Mouse (Mus musculus): ENCODE data around the gene Nsd2. TPM values are rescaled to one million over a fixed set of nuclear protein-coding genes. Genes with fewer than 3 reads are reported as not detected.
"Not testable (repeated sequence)": the region's sequence is repeated elsewhere in the genome, so short reads cannot be mapped to it uniquely, and the experiment has no call there.

Gene Nsd2
- polyA plus RNA-seq, 1 experiment from 2014 or later: 26.9 TPM

GRCm38 (mm10) chr5:33901278-33901677 is 80.8 kb downstream of the Nsd2 start:
- Histone ChIP-seq H3K9me3 (replicated peaks) (no peaks in the 10 kb centered on the region), H3K4me1 (replicated peaks) (no peaks in the 10 kb centered on the region), H3K27ac (replicated peaks) (no peak overlapping the region), H3K27me3 (no peaks in the 10 kb centered on the region), H3K4me2 (no peak overlapping the region), H3K36me3 (replicated peaks) (peaks cover 70% of the 10 kb centered on the region), H3K9ac (no peak overlapping the region), H3K4me3 (replicated peaks) (no peak overlapping the region)
- WGBS (ENCODE audit: insufficient replicate concordance): 79% methylated on average over 3 of the region's 3 CpGs
- no peak for ATAC-seq (ENCODE audit: insufficient read depth)

- no peak overlapping the region for H3K9ac ChIP-seq
- H3K9me3 ChIP-seq (replicated peaks): no peaks in the 10 kb centered on the region
- H3K4me2 ChIP-seq: no peak overlapping the region
- no peak overlapping the region for H3K27ac ChIP-seq (replicated peaks)
- H3K4me3 ChIP-seq (replicated peaks): no peak overlapping the region
- WGBS (ENCODE audit: insufficient replicate concordance): 77% methylated on average over 2 of the region's 2 CpGs
- no peak for ATAC-seq (ENCODE audit: insufficient read depth)
- H3K4me1 ChIP-seq (replicated peaks): no peaks in the 10 kb centered on the region
- H3K36me3 ChIP-seq (replicated peaks): peaks cover 56% of the 10 kb centered on the region
- no peaks in the 10 kb centered on the region for H3K27me3 ChIP-seq
Observed at GRCm38 (mm10) chr5:33902696-33903095, 82.2 kb downstream of the Nsd2 start.

- ATAC-seq (ENCODE audit: insufficient read depth): no peak
- Histone ChIP-seq H3K4me1 (replicated peaks) (no peaks in the 10 kb centered on the region), H3K9ac (no peak overlapping the region), H3K4me3 (replicated peaks) (no peak overlapping the region), H3K4me2 (no peak overlapping the region), H3K27ac (replicated peaks) (no peak overlapping the region), H3K27me3 (no peaks in the 10 kb centered on the region), H3K9me3 (replicated peaks) (no peaks in the 10 kb centered on the region), H3K36me3 (replicated peaks) (peaks cover 51% of the 10 kb centered on the region)
- WGBS (ENCODE audit: insufficient replicate concordance): 85% methylated on average over 9 of the region's 9 CpGs
Observed at GRCm38 (mm10) chr5:33903176-33903575, 82.7 kb downstream of the Nsd2 start.

GRCm38 (mm10) chr5:33915031-33915430 is 94.5 kb downstream of the Nsd2 start:
- H3K9me3 ChIP-seq (replicated peaks); H3K4me3 ChIP-seq (replicated peaks); H3K27ac ChIP-seq (replicated peaks); H3K27me3 ChIP-seq; H3K9ac ChIP-seq; H3K4me2 ChIP-seq; H3K4me1 ChIP-seq (replicated peaks); ATAC-seq (ENCODE audit: insufficient read depth): not testable (repeated sequence)
- peaks cover 61% of the 10 kb centered on the region for H3K36me3 ChIP-seq (replicated peaks)

- H3K9ac ChIP-seq; H3K9me3 ChIP-seq (replicated peaks); H3K4me2 ChIP-seq; H3K27ac ChIP-seq (replicated peaks); ATAC-seq (ENCODE audit: insufficient read depth); H3K4me1 ChIP-seq (replicated peaks); H3K27me3 ChIP-seq; H3K4me3 ChIP-seq (replicated peaks): not testable (repeated sequence)
- 82% methylated on average over 2 of the region's 2 CpGs for WGBS (ENCODE audit: insufficient replicate concordance)
- peaks cover 77% of the 10 kb centered on the region for H3K36me3 ChIP-seq (replicated peaks)
Observed at GRCm38 (mm10) chr5:33916616-33917015, 96.1 kb downstream of the Nsd2 start.

- WGBS (ENCODE audit: insufficient replicate concordance): 85% methylated on average over 1 of the region's 1 CpGs
- peaks cover 61% of the 10 kb centered on the region for H3K36me3 ChIP-seq (replicated peaks)
Observed at GRCm38 (mm10) chr5:33919466-33919865, 98.9 kb downstream of the Nsd2 start.

GRCm38 (mm10) chr5:33920037-33920436 is 99.5 kb downstream of the Nsd2 start:
- no peak for ATAC-seq (ENCODE audit: insufficient read depth)
- Histone ChIP-seq H3K9me3 (replicated peaks) (no peaks in the 10 kb centered on the region), H3K9ac (no peak overlapping the region), H3K27ac (replicated peaks) (no peak overlapping the region), H3K36me3 (replicated peaks) (peaks cover 59% of the 10 kb centered on the region), H3K27me3 (no peaks in the 10 kb centered on the region), H3K4me1 (replicated peaks) (no peaks in the 10 kb centered on the region), H3K4me3 (replicated peaks) (no peak overlapping the region), H3K4me2 (no peak overlapping the region)
- 84% methylated on average over 2 of the region's 2 CpGs for WGBS (ENCODE audit: insufficient replicate concordance)

More at GRCm38 (mm10) chr5:33919466-33919865, 98.9 kb downstream of the Nsd2 start:
- Histone ChIP-seq H3K27ac (replicated peaks) (no peak overlapping the region), H3K27me3 (no peaks in the 10 kb centered on the region), H3K9ac (no peak overlapping the region), H3K9me3 (replicated peaks) (no peaks in the 10 kb centered on the region), H3K4me2 (no peak overlapping the region), H3K4me3 (replicated peaks) (no peak overlapping the region), H3K4me1 (replicated peaks) (no peaks in the 10 kb centered on the region)
- ATAC-seq (ENCODE audit: insufficient read depth): no peak

- Histone ChIP-seq H3K4me3 (replicated peaks) (no peak overlapping the region), H3K4me2 (no peak overlapping the region), H3K27me3 (no peaks in the 10 kb centered on the region), H3K36me3 (replicated peaks) (peaks cover 52% of the 10 kb centered on the region), H3K4me1 (replicated peaks) (no peaks in the 10 kb centered on the region), H3K27ac (replicated peaks) (no peak overlapping the region), H3K9ac (no peak overlapping the region), H3K9me3 (replicated peaks) (no peaks in the 10 kb centered on the region)
- 15% methylated on average over 4 of the region's 4 CpGs for WGBS (ENCODE audit: insufficient replicate concordance)
- ATAC-seq (ENCODE audit: insufficient read depth): no peak
Observed at GRCm38 (mm10) chr5:33920924-33921323, 100.4 kb downstream of the Nsd2 start.

GRCm38 (mm10) chr5:33921486-33922235 is 101.1 kb downstream of the Nsd2 start:
- no peak overlapping the region for H3K4me3 ChIP-seq (replicated peaks)
- H3K4me2 ChIP-seq: no peak overlapping the region
- no peak overlapping the region for H3K9ac ChIP-seq
- H3K27me3 ChIP-seq: no peaks in the 10 kb centered on the region
- peaks cover 52% of the 10 kb centered on the region for H3K36me3 ChIP-seq (replicated peaks)
- no peaks in the 10 kb centered on the region for H3K4me1 ChIP-seq (replicated peaks)
- WGBS (ENCODE audit: insufficient replicate concordance): 76% methylated on average over 7 of the region's 7 CpGs
- no peak for ATAC-seq (ENCODE audit: insufficient read depth)
- no peak overlapping the region for H3K27ac ChIP-seq (replicated peaks)
- no peaks in the 10 kb centered on the region for H3K9me3 ChIP-seq (replicated peaks)

GRCm38 (mm10) chr5:33922566-33922965 is 102.0 kb downstream of the Nsd2 start:
- no peak overlapping the region for H3K9ac ChIP-seq
- 70% methylated on average over 2 of the region's 2 CpGs for WGBS (ENCODE audit: insufficient replicate concordance)
- no peak overlapping the region for H3K4me2 ChIP-seq
- no peaks in the 10 kb centered on the region for H3K9me3 ChIP-seq (replicated peaks)
- H3K4me1 ChIP-seq (replicated peaks): no peaks in the 10 kb centered on the region
- no peaks in the 10 kb centered on the region for H3K27me3 ChIP-seq
- H3K36me3 ChIP-seq (replicated peaks): peaks cover 53% of the 10 kb centered on the region
- no peak overlapping the region for H3K4me3 ChIP-seq (replicated peaks)
- H3K27ac ChIP-seq (replicated peaks): no peak overlapping the region
- ATAC-seq (ENCODE audit: insufficient read depth): no peak

- Histone ChIP-seq H3K4me1 (replicated peaks) (no peaks in the 10 kb centered on the region), H3K36me3 (replicated peaks) (peaks cover 51% of the 10 kb centered on the region), H3K4me3 (replicated peaks) (no peak overlapping the region), H3K27ac (replicated peaks) (no peak overlapping the region), H3K9me3 (replicated peaks) (no peaks in the 10 kb centered on the region), H3K27me3 (no peaks in the 10 kb centered on the region), H3K4me2 (no peak overlapping the region), H3K9ac (no peak overlapping the region)
- no peak for ATAC-seq (ENCODE audit: insufficient read depth)
Observed at GRCm38 (mm10) chr5:33926170-33926569, 105.6 kb downstream of the Nsd2 start.

GRCm38 (mm10) chr5:33932413-33932812 is 111.9 kb downstream of the Nsd2 start:
- H3K4me1 ChIP-seq (replicated peaks): peaks cover 37% of the 10 kb centered on the region
- H3K9me3 ChIP-seq (replicated peaks): no peaks in the 10 kb centered on the region
- no peak overlapping the region for H3K27ac ChIP-seq (replicated peaks)
- no peak overlapping the region for H3K4me3 ChIP-seq (replicated peaks)
- no peaks in the 10 kb centered on the region for H3K27me3 ChIP-seq
- H3K36me3 ChIP-seq (replicated peaks): peaks cover 33% of the 10 kb centered on the region
- H3K9ac ChIP-seq: no peak overlapping the region
- 51% methylated on average over 2 of the region's 2 CpGs for WGBS (ENCODE audit: insufficient replicate concordance)
- no peak overlapping the region for H3K4me2 ChIP-seq
- no peak for ATAC-seq (ENCODE audit: insufficient read depth)
